Mouse (Mus musculus): ENCODE data around the gene Ofcc1.

Gene Ofcc1

DNA sequence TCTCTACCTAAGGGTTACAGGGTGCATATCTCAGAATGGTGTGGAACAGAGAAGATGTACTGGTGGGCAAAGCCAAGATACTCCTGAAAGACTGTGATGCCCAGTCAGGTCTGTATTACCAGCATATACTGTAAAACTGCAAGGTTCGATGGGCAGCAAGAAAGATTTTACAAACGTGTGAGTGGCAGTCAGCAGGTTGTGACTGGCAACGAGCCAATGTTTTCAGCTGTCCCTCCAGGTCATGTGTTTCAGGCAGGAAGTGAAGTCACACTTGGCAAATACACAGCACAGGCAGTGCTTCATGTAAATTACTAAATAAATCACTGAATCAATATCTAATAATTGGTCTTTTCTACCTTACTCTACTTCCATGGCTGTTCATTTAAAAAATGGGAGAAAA is at the start of gene Ofcc1:
Gene Ofcc1 (minus strand): TSS at position 163 of the 400 bp plus-strand sequence.
- no peak for DNase-seq

GRCm38 (mm10) chr13:40390120-40390519 is 28.9 kb upstream of the Ofcc1 start:
- DNase-seq, result no peak

GRCm38 (mm10) chr13:40387446-40387845 is 26.2 kb upstream of the Ofcc1 start:
- no peak for DNase-seq

DNA sequence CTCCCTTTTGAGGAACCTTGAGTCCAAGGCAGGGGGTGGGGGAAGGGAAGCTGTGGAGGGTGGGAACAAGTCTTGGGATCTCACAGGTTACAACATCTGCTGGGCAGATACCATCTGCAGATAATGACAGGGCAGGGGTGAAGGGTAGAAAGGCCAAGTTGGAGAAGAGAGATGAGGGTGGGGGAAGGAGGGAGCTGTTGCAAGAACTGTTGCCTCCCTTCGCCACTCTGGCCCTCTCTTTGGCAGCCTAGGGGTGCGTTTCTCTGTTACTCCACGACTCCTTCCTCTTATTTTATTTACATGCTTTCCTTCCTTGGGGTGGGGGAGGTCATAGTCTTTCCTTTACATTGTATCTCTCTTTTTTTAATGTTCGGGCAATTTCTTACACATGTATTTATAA is 23.7 kb upstream of the Ofcc1 start:
- DNase-seq, result no peak

GRCm38 (mm10) chr13:40376773-40377172 is 15.5 kb upstream of the Ofcc1 start:
- no peak for DNase-seq

DNA sequence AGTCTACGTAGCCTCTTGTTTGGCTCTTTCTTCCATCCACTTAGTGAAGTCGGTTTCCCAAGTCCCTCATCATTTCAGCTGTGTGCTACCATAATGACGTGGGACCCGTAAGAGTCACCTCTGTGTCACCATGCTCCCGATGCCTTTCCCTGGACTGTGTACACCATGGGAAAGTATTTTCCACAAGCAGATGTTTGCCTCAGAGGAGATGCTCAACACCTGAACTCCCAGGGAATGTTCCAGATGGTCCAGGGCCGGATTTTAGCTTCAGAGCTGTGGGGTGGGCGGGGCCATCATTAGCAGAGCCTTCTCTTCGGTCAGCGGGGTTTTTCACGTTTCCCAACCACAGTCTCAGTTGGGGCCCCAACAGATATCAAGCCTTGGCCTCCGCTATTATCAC is 5.5 kb upstream of the Ofcc1 start:
- DNase-seq, result no peak

DNA sequence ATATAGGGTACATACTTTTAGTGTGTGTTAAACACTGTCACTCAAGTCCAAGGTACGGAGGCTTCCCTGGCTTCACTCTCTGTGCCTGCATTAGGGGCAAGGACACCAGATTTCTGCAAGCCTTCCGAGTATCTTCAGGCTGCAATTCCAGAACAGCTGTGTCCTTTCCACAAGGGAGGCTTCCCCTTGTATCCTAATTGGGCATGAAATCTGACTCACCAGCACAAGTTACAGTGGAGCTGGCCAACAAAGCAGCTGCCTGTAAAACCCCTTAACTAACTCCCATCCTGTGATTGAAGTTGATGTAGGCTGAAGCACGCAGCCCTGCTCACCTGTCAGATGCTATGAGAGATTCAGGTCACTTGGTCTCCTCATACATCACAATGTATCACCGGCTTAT is 3.6 kb upstream of the Ofcc1 start:
- DNase-seq, result no peak

DNA sequence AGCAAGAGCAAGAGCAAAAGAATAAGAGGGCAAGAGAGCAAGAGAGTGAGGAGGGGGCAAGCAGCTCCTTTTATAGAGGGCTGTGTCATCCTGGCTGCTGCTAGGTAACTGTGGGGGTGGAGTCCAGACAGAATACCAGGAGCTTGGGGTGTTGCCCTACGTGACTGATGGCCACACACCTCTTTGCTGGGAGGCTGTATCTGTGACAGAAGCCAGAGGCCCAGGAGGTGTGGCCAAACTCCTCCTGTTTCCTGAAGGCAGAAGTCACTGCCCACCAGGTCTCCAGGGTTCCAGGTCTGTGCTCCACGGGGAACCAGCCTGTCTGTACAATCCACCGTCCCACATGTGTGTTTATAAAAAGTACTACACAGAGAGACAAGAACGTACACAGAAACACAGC is 558 bp downstream of the Ofcc1 start:
- no peak for DNase-seq

GRCm38 (mm10) chr13:40347045-40347444 is 14.2 kb downstream of the Ofcc1 start:
- no peak for DNase-seq

DNA sequence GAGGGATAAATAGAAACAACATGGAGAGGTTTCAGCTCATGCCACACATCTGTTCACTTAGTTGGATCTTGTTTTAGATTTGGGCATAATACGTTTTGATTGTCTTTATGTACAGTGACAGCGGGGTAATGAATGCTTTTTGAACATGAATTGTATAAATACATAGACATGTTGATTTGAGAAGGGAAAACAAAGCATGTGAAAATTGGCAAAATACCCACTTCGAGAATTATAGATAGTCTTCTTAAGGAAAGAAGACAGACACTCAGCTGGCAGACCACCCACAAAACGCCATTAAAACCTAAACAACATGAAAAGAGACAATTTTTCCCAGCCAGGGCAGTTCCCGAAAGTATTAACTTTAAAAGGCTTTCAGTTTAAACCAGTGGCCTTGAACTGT is 37.9 kb downstream of the Ofcc1 start:
- DNase-seq, result no peak

GRCm38 (mm10) chr13:40320814-40321525 is 40.3 kb downstream of the Ofcc1 start:
- DNase-seq, result no peak

- DNase-seq, result no peak
Observed at GRCm38 (mm10) chr13:40317731-40318130, 43.5 kb downstream of the Ofcc1 start.

- DNase-seq, result no peak
Observed at GRCm38 (mm10) chr13:40315158-40315792, 46.0 kb downstream of the Ofcc1 start.

GRCm38 (mm10) chr13:40292891-40293290 is 68.4 kb downstream of the Ofcc1 start:
- DNase-seq, result no peak

- DNase-seq, result no peak
Observed at GRCm38 (mm10) chr13:40290846-40291245, 70.4 kb downstream of the Ofcc1 start.

GRCm38 (mm10) chr13:40288650-40289049 is 72.6 kb downstream of the Ofcc1 start:
- DNase-seq, result no peak

DNA sequence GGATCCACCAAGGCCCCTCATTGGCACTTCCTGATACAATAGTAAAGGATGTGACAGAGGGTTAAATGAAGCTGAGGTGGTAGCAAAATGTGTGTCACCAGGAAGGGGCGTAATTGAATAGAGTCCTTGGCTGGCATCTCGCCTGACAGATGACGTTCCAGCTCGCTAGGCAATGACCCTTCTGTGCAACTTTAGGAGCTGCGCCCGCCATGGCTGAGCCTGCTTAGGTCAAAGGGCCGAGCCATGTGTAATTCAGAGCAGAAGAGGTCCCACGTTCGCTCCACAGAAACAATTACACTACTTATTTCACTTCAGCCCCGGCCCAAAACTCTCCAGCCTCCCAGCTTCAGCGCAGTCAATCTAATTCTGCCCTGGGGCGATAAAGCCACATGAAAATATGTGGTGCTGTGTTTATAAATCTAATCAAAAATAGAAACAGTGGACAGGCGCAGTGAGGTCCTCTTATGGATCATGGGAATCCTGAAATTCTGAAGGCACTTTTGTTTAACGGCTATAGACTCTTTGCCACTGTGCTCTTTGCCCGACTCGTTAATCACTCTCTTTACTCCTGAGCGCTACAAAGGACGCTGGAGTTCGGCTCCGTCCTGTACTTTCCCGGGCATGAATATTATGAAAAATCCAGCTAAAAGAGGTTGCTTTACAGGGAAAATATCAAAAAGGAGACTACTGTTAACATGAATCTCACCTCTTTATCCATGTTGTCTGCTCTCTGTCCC is 73.8 kb downstream of the Ofcc1 start:
- DNase-seq, result no peak

GRCm38 (mm10) chr13:40285234-40285791 is 75.9 kb downstream of the Ofcc1 start:
- DNase-seq, result no peak

- no peak for DNase-seq
Observed at GRCm38 (mm10) chr13:40280616-40281015, 80.6 kb downstream of the Ofcc1 start.

GRCm38 (mm10) chr13:40267546-40267945 is 93.7 kb downstream of the Ofcc1 start:
- no peak for DNase-seq

- no peak for DNase-seq
Observed at GRCm38 (mm10) chr13:40263087-40263807, 98.0 kb downstream of the Ofcc1 start.

DNA sequence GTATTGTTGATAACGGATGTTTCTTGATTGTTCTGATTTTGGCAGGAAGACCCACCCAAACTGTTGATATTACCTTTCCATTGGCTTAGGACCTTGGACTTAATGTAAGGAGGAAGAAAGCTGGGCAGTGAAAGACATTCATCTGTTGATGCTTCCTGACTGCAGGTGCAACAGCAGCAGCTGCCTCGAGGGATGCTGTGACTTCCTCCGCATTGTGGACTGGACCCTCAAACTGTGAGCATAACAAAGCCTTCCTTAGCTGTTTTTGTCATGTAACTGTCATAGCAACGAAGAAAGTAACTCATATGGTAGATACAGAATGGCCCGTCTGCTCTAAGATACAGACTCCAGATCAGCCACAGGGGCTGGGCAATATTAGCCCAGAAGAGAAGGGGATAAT is 102.5 kb downstream of the Ofcc1 start:
- no peak for DNase-seq

DNA sequence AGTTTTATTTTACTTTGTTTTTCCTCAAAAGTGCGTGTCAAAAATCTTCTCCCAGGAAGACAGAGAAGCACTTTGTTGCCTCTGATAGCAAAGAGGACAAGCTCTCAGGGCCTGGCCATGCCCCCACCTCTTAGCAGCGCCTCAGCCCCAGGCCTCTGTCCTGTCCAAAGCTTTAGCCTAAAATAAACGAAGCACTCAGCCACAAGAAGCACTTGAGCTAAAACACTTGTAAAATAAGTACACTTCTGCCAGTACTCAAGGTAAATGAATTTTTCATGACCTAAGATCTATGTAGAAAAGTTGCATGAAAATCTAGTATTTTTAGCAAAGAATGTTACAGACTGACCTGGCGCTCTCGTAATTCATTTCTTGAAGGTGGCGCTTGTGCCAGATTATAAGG is 117.4 kb downstream of the Ofcc1 start:
- DNase-seq, result no peak

Measured in B cell, adult 2 months (primary cell).